Comparison of ENCODE assay signal across 15 mouse cellular contexts in genomic region chr1:60054659-60055058, GRCm38 (mm10). TPM values are rescaled to one million over a fixed set of nuclear protein-coding genes. Genes with fewer than 3 reads are reported as not detected.
DNase-seq lines count a peak whose midpoint lies in the region; ATAC-seq and TF ChIP-seq lines count a peak whose summit lies in the region.
"Had no signal": no experiment of that assay in that cellular context is flagged by ENCODE, and none has a peak within 500 bp of the region (broad histone marks: within the 10 kb centered on the region; RNA-seq: fewer than 3 reads in every experiment).

No protein-coding gene starts in this region.

- H3K27ac ChIP-seq in left cerebral cortex, adult 2 months: no peak overlapping the region
- H3K27ac ChIP-seq: intestine, embryonic 15.5 days; lung, embryonic 15.5 days; midbrain, embryonic 12.5 days had no signal

- intact Hi-C loops in left cerebral cortex, adult 2 months (cut with DNase I): no loop called here

- peak; percentile 57 for ATAC-seq in CD4-positive, CD25-positive, alpha-beta regulatory T cell, adult 4 months
- ATAC-seq: intestine, embryonic 15.5 days had no signal

- peak; percentile 39 for TF ChIP-seq CTCF in left cerebral cortex, adult 2 months (IDR thresholded peaks at IDR 0.05)

- DNase-seq in left cerebral cortex, adult 2 months (ENCODE audit: extremely low spot score in 1 of 2, low spot score in 2 of 2): no peak
- no peak for DNase-seq in left cerebral cortex, adult 18-20 months (ENCODE audit: low spot score in 2 of 2)
- peak; percentile 34 for DNase-seq in A20 (ENCODE audit: low read depth, low spot score)
- DNase-seq in ZHBTc4 (ENCODE audit: low read depth, low spot score): peak; percentile 40
- DNase-seq in embryo, embryonic 11 days: no peak
- DNase-seq in kidney, adult 18-20 months: no peak
- no peak for DNase-seq in heart, adult 18-20 months
- DNase-seq: cerebellum, adult 2 months; heart, adult 11 months; heart, postnatal 4 days had no signal

- no peak overlapping the region for H3K4me3 ChIP-seq in left cerebral cortex, adult 2 months
- H3K4me3 ChIP-seq: erythroblast, embryonic 14.5 days; intestine, embryonic 15.5 days; lung, embryonic 15.5 days; midbrain, embryonic 12.5 days had no signal

RNA-seq across cellular contexts. Expression of gene Ica1l, which starts 11.7 kb away (rescaled TPM):
- 10 to 100 TPM; 36.2 to 37.8 TPM for total RNA-seq in left cerebral cortex, adult 2 months (2021)
- total RNA-seq in left cerebral cortex, adult 18-20 months (2021): 10 to 100 TPM; 37.9 to 40.2 TPM
- 1 to 10 TPM; 1.0 to 2.0 TPM for polyA plus RNA-seq in CD4-positive, CD25-positive, alpha-beta regulatory T cell, adult 4 months (2017; shearing (Covaris generic))
- total RNA-seq in heart, adult 18-20 months (2021): under 1 TPM; 0.40 to 0.44 TPM

RNA-seq across cellular contexts. Expression of gene Carf, which starts 43.4 kb away (rescaled TPM):
- total RNA-seq in left cerebral cortex, adult 2 months (2021): 10 to 100 TPM; 26.2 to 26.9 TPM
- total RNA-seq in left cerebral cortex, adult 18-20 months (2021): 10 to 100 TPM; 23.6 to 24.0 TPM
- 1 to 10 TPM; 5.7 to 8.8 TPM for polyA plus RNA-seq in CD4-positive, CD25-positive, alpha-beta regulatory T cell, adult 4 months (2017; shearing (Covaris generic))
- 1 to 10 TPM; 5.5 to 6.6 TPM for total RNA-seq in heart, adult 18-20 months (2021)

RNA-seq across cellular contexts. Expression of gene Wdr12, which starts 43.8 kb away (rescaled TPM):
- 10 to 100 TPM; 30.4 to 32.4 TPM for total RNA-seq in left cerebral cortex, adult 2 months (2021)
- 10 to 100 TPM; 32.1 to 32.8 TPM for total RNA-seq in left cerebral cortex, adult 18-20 months (2021)
- polyA plus RNA-seq in CD4-positive, CD25-positive, alpha-beta regulatory T cell, adult 4 months (2017; shearing (Covaris generic)): 10 to 100 TPM; 49.0 to 58.6 TPM
- total RNA-seq in heart, adult 18-20 months (2021): 10 to 100 TPM; 11.0 to 12.6 TPM

Comparison
In these comparisons a context has a peak if more than half of its experiments do, and no peak if none do; other contexts are left out.
1. DNase-seq: peak in A20 (single experiment) and ZHBTc4 (single experiment); none in left cerebral cortex, adult 2 months (0 of 2), left cerebral cortex, adult 18-20 months (0 of 2), embryo, embryonic 11 days (single experiment), kidney, adult 18-20 months (single experiment) and heart, adult 18-20 months (0 of 2).
2. RNA of gene Ica1l, which starts 11.7 kb away (total RNA-seq): 37.9 to 40.2 TPM in left cerebral cortex, adult 18-20 months and 36.2 to 37.8 TPM in left cerebral cortex, adult 2 months; 0.40 to 0.44 TPM in heart, adult 18-20 months; every median in the first group is over 10 times any median in the second.